In genomic region chr1:166296371-166296770, GRCm38 (mm10) we compare ENCODE assay signal across 17 mouse cellular contexts. TPM values are rescaled to one million over a fixed set of nuclear protein-coding genes. Genes with fewer than 3 reads are reported as not detected.
A peak's percentile ranks its signal among the peaks of the same experiment; 100 is the strongest.
DNase-seq lines count a peak whose midpoint lies in the region; TF ChIP-seq lines count a peak whose summit lies in the region.
"Had no signal": no experiment of that assay in that cellular context is flagged by ENCODE, and none has a peak within 500 bp of the region (broad histone marks: within the 10 kb centered on the region; RNA-seq: fewer than 3 reads in every experiment).

No protein-coding gene starts in this region.

- DNase-seq in cerebellum, postnatal 36 days: peak; percentile 42
- no peak for DNase-seq in cerebellum, postnatal 4 days (ENCODE audit: low spot score in 2 of 2)
- no peak for DNase-seq in left cerebral cortex, adult 2 months (ENCODE audit: extremely low spot score in 1 of 2, low spot score in 2 of 2)
- no peak for DNase-seq in left cerebral cortex, postnatal 25 days (ENCODE audit: low spot score in 2 of 2)
- DNase-seq in adrenal gland, postnatal 14 days: peak; percentile 35
- DNase-seq in kidney, postnatal 25 days: peak; percentile 60 to 64
- DNase-seq in left cerebral cortex, postnatal 36 days (ENCODE audit: low spot score in 2 of 2): no peak
- DNase-seq: forebrain, postnatal 0 days; gastrocnemius, adult 2 months; heart, postnatal 4 days; lung, adult 18-20 months; thymus, postnatal 14 days had no signal

- TF ChIP-seq CTCF in left cerebral cortex, adult 2 months (IDR thresholded peaks at IDR 0.05): no peak

- H3K4me3 ChIP-seq in left cerebral cortex, adult 2 months: no peak overlapping the region
- H3K4me3 ChIP-seq: gastrocnemius, adult 2 months; heart, embryonic 13.5 days; limb, embryonic 13.5 days had no signal

- intact Hi-C loops in left cerebral cortex, adult 2 months (cut with DNase I): no loop called here
- intact Hi-C loops in left cerebral cortex, postnatal 25 days (cut with DNase I): no loop called here
- intact Hi-C loops in left cerebral cortex, postnatal 36 days (cut with DNase I): no loop called here

- H3K27ac ChIP-seq in left cerebral cortex, adult 2 months: peak overlapping the region; percentile 76
- H3K27ac ChIP-seq: gastrocnemius, adult 2 months; heart, embryonic 13.5 days; limb, embryonic 13.5 days had no signal

RNA-seq across cellular contexts. Expression of gene Ildr2, which starts 42.4 kb away (rescaled TPM):
- 100 to 1,000 TPM; 111 to 119 TPM for total RNA-seq in left cerebral cortex, adult 2 months (2021)
- 100 to 1,000 TPM; 115 to 128 TPM for total RNA-seq in left cerebral cortex, postnatal 25 days (2021)
- 3.3 and 4.5 TPM in 2 replicates for total RNA-seq in adrenal gland, postnatal 14 days (2021)
- total RNA-seq in left cerebral cortex, postnatal 36 days (2021): 100 to 1,000 TPM; 104 to 110 TPM
- total RNA-seq: granulocyte monocyte progenitor cell, adult 5-6 weeks; megakaryocyte-erythroid progenitor cell, adult 5-6 weeks had no signal

RNA-seq across cellular contexts. Expression of gene Mael, which starts 57.8 kb away (rescaled TPM):
- not detected for total RNA-seq in left cerebral cortex, adult 2 months (2021)
- under 1 TPM in 1 of 2 experiments, not detected in 1; 0.57 TPM for total RNA-seq in left cerebral cortex, postnatal 25 days (2021)
- total RNA-seq in adrenal gland, postnatal 14 days (2021): not detected in 2 replicates
- under 1 TPM in 1 of 2 experiments, not detected in 1; 0.52 TPM for total RNA-seq in left cerebral cortex, postnatal 36 days (2021)
- total RNA-seq: gastrocnemius, adult 2 months; granulocyte monocyte progenitor cell, adult 5-6 weeks; heart, postnatal 4 days; left cerebral cortex, adult 8-10 months; megakaryocyte-erythroid progenitor cell, adult 5-6 weeks had no signal

Comparison
In these comparisons a context has a peak if more than half of its experiments do, and no peak if none do; other contexts are left out.
1. DNase-seq: peak in cerebellum, postnatal 36 days (2 of 2), adrenal gland, postnatal 14 days (single experiment) and kidney, postnatal 25 days (2 of 2); none in cerebellum, postnatal 4 days (0 of 2), left cerebral cortex, adult 2 months (0 of 2), left cerebral cortex, postnatal 25 days (0 of 2) and left cerebral cortex, postnatal 36 days (0 of 2).
2. RNA of gene Ildr2, which starts 42.4 kb away (total RNA-seq): 115 to 128 TPM in left cerebral cortex, postnatal 25 days, 111 to 119 TPM in left cerebral cortex, adult 2 months and 104 to 110 TPM in left cerebral cortex, postnatal 36 days; 3.3 to 4.5 TPM in adrenal gland, postnatal 14 days; every median in the first group is over 10 times any median in the second.